Mouse (Mus musculus): ENCODE results near the gene Gnai3.

Gene Gnai3

DNA sequence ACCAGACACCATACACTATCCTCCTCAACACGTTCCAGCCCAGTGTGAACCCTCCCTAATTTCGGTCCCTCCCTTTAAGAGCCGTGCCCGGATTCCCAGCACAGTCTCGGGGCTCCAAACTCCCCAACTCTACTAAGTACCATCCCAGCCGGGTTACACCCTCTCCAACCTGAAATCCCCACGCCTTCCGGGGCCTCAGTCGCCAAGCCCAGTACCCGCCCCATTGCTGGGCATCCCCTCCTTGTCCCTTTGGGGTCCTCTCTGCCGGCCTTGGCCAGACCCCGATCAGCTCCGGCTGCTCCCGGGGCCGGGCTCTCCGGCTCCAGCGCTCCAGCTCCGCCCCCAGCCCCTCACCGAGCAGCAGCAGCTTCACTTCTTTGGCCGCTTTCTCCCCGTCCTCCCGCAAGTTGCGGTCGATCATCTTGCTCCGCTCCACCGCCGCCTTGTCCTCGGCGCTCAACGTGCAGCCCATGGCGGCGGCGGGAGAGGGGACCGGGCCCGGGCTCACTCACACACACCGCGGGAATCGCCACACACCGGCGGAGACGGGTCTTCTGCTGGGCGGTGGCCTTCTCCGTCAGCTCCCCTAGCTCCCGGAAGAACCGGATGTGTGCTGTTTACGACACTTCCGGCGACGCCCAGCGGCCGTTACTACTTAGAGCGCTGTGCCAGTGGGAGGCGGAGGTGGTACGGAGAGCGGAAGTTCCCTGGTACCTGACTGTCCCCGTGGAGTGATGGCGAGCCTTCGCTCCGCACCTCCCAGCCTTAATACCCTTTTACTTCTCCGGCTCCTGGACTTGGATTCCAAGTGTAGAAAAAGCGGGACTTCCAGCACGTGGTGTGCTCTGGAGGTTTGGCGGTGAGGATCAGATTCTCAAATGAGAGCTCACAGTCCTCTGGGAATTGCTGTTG, at the start of gene Gnai3:
Gene Gnai3 (minus strand): TSS at position 613 of the 912 bp plus-strand sequence.
- DNase-seq (ENCODE audit: low read depth): peak; percentile 87

DNA sequence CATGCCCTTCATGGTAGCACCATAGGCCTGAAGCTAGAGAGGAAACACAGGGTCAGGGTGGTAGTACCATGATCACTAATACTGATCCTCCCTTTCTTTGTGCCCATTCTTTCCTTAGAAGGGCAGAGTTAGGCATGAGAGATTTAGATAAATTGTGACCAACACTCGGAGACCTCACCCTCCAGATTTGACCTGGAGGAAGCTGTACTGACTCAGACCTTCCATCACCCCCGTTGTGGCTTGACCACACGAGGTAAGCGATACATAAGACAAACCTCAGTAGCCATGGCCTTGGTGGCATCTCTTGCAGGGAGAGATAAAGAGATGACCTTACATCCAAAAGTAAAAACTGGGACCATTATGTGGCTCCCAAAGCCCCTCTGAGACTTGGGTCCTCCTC, 49.3 kb upstream of the Gnai3 start:
- no peak for DNase-seq (ENCODE audit: low read depth)

DNA sequence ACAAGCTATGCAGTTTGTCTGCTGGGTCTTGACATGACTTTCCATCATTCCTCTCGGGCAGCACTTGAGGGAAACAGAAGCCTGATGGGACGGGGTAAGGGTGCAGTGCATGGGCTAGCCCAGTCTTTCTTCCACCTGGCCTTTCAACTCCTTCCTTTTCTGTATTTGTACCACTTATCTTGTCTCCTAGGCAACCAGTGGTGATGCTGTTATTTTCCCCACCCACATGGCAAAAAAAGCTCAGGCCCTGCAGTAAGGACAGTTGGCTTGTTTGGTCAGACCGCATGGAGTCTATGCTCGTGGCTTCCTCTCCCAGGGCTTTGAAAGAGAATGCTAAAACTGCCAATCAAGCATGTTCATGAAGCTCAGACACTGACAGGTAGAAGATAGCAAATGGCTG, 47.7 kb upstream of the Gnai3 start:
- DNase-seq (ENCODE audit: low read depth): no peak

DNA sequence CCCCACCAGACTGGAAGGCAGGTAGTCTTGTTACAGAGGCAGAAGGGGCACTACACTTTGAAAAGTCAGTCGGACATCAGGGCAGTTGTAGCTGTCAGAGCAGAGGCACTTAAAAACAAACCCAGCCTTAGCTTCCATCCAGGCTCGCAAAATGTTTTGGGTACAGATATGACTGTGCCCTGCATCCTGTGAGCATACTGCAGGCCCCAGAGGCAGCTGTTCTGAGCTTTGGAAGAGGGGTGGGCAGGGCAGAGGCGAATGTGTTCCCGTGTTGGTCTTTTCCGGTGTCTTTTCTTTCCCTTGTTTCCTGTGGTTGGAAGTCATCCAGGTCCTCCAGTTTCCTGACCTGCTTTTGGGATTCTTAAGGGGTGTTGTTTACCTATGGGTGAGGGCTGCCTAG, 44.0 kb upstream of the Gnai3 start:
- DNase-seq (ENCODE audit: low read depth): no peak

DNA sequence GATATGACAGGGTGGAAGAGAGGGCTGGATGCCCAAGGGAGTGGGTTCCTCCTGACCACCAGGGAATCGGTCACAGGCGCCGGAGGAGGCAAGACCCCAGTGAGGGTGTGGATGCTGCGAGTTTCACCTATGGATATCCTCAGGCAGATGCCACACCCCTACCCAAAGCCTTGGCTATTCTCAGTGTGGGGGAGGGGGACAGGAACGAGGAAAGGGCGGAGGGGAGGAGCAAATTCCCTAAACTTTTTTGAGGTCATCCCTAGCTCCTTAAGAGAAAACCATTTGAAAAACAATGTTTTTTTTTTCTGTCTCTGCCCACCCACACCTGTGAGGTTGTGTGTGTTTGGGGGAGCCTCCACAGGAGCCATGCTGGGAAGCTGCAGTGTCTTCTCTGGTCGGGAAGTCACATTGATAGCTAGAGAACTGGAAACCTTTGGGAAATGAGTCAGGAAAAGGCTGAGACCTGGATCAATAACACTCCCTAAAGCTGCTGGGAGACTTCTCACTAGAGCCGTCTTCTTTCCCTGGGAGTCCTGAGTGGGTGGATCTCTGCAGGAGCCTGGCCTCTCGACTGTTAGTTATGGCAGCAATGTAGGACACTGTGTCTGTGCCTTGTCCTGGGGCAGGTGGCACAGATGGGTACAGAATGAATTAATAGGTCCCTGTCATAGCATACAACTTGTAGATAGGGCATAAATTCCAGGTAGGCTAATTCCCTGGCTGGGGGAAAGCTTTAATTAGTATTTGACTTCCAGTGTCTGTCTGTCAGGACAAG, 43.0 kb upstream of the Gnai3 start:
- no peak for DNase-seq (ENCODE audit: low read depth)

DNA sequence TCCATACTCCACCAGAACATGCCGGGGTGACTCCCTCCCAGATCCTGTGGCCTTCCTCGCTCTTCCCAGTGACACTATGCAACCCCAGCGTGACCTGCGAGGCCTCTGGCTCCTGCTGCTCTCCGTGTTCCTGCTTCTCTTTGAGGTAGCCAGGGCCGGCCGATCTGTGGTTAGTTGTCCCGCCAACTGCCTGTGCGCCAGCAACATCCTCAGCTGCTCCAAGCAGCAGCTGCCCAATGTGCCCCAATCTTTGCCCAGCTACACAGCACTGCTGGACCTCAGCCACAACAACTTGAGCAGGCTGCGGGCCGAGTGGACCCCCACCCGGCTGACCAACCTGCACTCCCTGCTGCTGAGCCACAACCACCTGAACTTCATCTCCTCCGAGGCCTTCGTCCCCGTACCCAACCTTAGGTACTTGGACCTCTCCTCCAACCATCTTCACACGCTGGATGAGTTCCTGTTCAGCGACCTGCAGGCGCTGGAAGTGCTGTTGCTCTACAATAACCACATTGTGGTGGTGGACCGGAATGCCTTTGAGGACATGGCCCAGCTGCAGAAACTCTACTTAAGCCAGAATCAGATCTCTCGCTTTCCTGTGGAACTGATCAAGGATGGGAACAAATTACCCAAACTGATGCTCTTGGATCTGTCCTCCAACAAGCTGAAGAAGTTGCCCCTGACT, 41.3 kb upstream of the Gnai3 start:
- DNase-seq (ENCODE audit: low read depth): no peak

DNA sequence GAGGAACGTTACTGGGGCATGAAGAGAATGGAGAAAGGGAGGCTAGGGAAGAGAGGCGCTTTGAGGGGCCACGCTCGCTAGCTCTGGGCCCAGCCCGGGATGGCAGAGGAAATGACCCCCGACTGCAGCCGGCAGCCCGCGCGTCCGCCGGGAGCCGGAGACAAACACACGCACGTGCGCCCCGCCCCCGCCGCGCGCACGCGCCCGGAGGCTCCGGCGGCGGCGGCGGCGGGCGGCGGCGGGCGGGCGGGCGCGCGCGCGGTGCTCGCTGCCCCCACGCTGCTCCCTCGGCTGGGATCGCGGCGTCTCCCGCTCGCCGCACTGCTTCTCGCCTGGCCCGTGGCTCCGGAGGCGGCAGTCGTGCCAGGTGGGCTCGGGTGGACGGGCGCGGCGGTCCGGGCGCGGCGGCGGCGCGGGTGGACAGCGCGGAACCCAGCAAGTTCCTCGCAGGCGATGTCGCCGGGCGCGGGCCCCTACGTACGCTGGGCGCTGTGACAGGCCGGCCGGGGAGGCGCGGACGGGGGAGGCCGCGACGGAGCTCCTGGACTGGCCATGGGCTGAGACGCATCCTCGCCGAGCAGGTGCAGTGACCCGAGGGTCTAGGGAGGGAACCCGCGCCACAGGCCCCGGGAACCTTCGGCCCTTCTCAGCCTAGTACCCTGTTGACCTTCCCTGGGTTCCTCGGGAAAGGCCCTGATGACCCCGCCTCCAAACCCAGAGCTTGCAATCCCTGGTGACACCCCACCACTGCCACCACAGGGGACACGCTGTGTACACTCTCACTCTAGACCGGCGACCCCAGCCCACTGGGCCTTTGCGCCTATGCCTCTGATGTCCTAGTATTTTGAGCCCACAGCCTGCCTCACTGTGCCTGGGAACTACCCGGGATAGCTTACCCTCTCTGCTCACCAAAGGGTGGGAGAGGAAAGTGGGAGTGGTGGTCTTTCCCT, 40.4 kb upstream of the Gnai3 start, which contains the start of gene Amigo1:
Gene Amigo1 (plus strand): TSS at position 238 of the 950 bp plus-strand sequence.
- no peak for DNase-seq (ENCODE audit: low read depth)

DNA sequence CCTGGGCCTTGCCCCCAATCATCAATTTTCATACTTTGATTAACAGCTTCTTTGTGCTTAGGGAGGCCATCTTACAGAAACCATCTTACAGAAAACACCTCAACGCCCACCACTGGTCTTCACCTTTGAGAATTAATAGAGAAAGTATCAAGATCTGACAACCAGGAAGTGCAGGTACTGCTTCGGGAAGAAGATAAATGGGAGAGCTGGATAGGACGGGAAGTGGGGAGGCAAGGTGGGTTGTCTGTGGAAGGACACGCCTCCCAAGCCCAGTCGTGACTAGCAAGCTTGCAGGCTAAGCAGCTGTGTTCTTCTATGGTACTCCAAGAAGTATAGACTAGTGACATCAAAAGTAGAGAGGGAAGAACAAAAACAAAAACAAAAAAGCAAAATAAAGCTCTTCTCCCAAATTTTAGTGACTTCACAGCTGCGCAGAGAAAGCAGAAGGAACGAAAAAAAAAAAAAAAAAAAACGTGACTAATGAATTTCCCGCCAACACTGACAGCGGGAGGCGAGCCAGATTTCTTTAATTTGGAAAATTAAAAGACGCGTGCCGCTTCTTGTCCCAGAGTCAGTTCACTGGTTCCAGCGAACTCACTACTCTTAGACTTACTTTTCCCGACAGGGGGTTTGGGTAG, 39.6 kb upstream of the Gnai3 start:
- no peak for DNase-seq (ENCODE audit: low read depth)

DNA sequence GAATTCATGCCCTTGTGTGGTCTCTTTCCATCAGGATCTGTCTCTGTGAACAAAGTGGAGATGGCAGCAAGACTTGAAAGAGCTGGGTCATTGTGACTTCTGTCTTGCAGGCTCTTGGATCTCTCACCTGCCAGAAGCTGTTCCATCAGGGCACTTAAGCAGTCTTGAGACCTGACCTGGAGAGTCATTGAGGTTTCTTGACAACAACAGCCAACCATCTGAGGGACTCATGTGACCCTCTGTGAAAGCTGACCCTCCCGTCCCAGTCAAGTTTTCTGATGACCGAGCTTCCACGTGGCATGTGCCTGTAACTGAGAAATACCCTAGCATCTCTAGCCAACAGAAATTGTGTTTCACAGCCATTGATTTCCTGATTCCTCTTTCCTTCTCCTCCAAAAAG, 38.8 kb upstream of the Gnai3 start:
- no peak for DNase-seq (ENCODE audit: low read depth)

DNA sequence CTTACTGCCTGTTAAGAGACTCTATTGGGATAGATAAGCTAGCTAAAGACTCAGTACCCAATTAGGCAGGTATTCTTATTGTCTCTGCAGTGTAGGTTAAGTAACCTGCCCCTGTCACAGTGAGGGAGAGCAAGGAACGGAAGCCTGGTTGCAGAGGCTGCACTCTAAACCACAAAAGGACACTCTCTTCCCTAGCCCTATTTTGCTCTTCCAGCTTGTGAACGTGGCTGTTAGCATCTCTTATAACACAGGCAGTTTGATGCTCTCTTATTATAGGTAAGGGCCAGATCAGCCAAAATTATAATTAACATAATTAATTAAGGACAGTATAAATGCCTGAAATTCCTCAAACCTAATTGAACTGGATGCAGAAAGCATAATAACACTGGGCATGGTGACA, 34.6 kb upstream of the Gnai3 start:
- no peak for DNase-seq (ENCODE audit: low read depth)

DNA sequence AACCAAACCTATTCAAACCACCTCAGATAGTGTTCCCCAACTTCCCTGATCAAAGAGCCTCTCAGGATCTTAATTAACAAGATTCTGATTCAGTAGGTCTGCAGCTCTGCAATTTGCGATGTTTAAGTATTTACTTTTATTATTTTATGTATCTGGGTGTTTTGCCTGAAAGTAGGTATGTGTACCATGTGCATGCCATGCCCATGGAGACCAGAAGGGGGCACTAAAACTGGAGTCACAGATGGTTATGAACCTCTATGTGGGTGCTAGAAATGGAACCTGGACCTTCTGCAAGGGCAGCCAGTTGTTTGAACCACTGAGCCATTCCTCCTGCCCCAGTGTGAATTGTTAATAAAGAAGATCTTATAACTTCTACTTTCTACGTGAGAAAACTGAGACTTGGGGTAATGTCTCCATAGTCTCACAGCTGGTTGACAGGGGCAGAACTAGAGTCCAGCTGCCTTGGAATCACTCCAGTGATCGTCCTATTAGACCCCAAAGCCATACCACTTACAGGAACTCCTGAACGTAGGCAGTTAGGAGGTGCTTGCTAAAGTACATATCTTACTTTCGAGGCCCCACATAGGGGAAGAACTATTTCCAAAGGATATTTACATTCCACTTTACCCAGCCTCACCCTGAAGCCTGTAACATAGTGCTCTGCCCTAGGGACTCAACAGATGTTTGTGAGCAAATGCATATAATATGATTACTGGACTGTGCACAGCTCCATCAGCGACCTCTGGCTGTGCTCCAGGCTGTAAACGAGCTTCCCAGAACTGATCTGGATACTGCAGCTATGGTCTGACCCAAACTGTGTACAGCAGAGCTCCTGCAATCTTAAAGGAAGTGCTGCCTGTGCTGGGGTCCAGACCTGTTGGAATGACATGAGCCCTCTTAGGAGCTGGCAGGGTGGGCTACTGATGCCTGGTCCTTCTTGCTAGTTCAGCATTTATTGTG, 33.1 kb upstream of the Gnai3 start:
- DNase-seq (ENCODE audit: low read depth): no peak

DNA sequence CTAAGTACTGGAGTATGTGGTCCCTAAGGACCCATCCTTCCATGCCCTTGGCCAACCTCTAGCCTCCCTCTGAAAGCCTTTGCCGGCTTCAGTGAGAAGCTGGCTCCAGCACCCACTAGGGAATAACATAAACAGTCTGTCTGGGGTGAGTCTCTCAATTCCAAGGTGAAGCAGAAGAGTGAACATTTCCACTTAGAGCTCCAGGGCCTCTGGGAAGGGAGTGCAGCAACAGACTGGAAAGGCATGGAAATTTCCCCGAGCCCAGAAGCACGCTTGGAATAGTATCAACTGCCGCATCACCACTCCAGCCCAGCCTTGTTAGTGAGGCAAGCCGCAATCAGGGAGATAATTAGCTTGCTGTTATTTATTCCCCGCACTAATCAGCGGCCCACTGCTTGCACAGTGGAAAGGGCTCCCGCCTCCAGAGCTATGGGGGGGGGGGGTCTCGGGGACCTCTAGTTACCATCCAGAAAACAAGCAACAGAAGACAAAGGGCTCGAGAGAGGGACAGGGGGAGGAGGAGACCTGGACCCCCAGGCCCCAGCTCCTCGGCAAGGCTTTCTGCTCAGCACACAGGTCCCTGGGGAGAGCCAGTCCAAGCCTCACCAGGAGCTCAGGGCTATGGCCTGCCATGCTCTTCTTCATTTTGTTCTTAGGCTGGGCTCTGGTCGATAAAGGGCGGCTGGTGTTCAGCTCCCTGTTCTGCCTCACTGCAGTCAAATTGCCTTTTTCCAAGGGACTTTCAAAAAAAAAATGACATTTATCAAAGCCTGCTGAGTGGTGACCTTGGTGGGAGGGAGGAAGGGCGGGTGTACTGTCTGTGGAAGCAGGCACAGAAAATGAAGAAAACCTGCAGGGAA, 29.0 kb upstream of the Gnai3 start:
- no peak for DNase-seq (ENCODE audit: low read depth)

DNA sequence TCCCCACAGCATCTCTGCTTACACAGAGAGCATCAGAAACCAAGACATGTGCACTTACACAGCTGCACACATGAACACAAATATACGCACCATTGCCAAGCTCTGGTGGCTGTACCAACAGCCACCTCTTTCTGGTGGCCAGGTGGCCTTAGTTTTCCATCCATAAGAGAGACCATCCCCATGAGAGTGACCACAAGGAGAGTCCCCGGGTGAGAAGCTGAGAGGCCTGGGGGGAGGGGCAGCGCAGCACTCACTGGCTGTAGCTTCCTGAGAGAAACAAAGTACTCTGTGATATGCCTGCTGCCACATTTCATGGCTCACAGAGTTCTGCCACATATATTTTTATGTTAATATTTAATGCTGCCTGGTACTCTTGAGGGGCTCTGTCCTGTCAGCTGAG, 23.3 kb upstream of the Gnai3 start:
- no peak for DNase-seq (ENCODE audit: low read depth)

DNA sequence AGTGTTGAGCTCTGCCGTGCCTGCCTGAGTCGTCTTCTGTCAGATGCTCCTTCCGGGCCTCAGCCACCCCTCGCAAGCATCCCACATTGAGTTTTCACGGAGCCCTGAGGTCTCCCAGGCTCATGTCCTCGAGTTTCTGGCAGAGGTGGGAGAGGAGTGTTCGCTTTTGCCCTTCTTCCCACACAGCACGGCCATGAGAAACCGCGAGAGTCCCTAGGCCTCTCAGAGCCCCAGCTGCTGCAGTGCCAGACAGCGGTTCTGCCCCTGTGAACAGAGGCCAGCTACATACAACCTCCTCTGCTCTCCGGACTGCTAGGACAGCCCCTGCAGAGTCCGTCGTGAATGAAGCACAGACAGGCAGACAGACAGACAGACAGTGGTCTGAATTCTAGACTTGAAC, 21.6 kb upstream of the Gnai3 start:
- no peak for DNase-seq (ENCODE audit: low read depth)

DNA sequence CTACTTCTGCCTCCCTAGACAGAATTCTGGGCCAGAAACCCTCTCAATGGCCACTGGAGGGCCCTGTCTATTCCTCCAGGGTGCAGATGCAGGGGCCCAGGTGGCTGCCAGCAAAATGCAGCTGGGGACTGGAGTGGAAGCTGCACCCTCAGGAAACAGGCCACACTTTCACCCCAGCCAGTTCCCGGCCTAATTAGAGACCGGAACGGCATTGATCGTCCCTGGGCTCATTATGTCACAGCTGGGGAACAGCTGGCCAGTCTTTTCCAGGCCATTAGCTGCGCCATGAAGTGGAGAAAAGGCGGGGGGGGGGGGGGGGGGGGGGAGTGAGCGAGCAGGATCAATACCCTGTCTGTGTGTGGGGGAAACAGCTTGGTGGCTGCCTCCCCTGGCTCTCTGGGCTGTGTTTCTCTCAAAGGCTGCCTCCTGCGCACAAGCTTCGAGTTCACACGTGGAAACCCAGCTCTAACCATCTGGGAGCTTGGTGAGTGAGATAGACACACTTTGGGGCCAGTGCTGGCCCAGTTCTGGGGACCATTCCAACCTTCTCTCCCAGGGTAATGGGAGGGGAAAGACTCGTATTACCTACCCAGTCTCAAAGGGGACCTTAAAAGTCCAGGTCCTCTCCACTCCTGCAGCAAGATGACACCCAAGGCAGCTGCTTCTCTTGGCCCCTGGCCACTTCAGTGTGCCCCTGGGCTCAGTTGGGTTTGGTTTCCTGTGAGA, 20.7 kb upstream of the Gnai3 start:
- DNase-seq (ENCODE audit: low read depth): no peak

DNA sequence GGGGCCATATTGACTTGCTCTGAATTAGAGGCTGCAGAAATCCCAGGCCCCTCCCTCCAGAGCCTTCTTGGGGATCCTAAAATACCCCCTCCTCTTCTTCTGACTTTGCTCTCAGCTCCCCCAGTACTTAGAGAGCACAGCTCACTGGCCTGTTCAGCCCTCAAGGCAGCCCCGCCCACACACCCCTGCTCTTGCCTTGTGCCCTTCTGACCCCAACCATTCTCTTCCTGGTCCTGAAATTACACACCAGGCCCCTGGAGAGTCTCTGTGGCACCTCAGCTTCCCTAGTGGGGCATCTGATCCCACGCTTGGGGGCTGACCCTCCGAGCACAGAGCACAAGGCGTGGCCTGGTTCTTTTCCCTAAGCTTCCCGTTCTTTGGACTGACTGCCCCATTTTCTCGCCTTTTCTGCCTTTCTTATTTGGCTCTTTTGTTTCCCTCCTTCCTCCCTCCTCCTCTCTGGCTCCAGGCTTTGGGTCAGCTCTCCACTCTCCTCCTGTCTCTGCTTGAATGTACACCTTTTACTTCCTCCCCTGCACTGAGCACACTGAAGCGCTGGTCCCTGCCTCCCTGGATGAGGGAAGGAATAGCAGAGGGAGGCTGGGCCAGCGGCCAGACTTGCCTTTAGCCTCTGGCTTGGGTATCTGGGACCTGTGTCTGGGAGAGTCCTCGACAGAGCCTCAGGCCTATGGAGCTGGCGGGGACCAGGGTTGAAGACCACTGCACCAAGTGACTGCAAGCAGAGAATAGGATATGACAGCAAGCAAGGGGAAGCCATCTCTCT, 19.8 kb upstream of the Gnai3 start:
- DNase-seq (ENCODE audit: low read depth): no peak

DNA sequence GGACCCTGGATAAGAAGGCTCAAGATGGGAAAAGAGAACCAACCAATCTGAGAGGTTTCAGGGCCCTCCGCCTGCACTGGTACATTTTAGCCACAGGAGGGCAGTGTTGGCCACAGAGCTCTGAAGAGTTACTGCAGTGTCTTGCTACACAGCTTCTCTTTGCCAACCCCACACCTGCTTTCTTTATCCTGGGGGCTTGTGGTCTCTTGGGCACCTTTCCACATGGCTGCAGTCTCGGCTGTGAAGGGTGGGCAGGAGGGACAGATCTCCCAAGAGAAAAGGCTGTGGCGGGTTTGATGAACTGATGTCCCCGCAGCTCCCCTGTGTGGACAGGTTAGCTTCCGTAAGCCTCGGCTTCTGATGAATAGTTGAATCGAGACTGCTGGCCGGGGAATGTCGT, 18.9 kb upstream of the Gnai3 start:
- DNase-seq (ENCODE audit: low read depth): no peak

Measured in c-Kit-positive CD71-negative TER-119-negative erythroid progenitor cells, embryonic 14.5 days (primary cell).